Mouse (Mus musculus): ENCODE data around the gene Aimp2.

The Aimp2 gene

DNA sequence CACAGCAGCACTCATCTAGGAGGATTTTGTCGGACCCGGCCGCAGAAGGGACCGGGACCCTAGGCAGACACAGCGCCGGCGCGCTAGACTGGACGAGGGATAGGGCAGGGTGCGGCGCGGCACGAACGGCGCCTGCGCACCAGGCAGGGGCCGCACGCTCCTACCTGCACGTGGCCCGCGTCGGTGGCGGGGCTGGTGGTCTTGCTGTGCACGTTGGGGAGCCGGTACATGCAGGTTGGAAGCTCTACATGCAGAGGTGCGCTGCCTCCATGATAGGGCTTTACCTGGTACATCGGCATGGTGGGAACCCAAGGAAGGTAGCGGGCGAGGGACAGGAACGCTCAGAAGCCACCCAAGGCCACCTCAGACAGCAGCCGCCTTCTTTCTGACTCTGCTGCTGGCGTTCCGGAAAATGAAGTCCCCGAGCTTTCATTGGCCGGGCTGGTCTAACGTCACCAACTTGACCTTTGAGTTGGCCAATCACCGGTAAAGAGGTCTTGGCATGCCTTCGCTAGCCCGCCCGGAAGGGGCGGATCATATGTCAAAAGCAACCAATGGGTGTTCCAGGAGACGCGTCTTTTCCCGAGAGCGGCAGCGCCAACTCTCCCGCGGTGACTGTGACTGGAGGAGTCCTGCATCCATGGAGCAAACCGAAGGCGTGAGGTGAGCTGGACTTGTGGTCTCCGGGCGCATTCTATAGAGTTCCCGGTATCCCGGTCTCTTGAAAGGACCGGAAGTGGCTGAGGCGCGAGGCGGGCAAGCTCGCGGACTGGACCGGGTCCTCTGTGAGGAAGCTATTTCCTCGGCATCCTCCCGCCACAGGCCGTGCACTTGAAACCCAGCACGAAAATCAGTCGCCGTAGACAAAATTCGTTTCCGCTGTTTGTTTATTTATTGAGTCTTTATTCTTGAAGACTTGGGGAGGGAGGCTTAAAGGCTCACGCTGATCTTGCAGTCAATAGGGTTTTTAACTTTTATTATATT, at the start of gene Aimp2, which contains the start of gene Pms2:
Gene Aimp2, minus strand, starts transcription at position 431 of the 984 bp plus-strand sequence.
Gene Pms2, plus strand, starts transcription at position 548 of the 984 bp plus-strand sequence.
- DNase-seq (ENCODE audit: low spot score): peak; percentile 98

DNA sequence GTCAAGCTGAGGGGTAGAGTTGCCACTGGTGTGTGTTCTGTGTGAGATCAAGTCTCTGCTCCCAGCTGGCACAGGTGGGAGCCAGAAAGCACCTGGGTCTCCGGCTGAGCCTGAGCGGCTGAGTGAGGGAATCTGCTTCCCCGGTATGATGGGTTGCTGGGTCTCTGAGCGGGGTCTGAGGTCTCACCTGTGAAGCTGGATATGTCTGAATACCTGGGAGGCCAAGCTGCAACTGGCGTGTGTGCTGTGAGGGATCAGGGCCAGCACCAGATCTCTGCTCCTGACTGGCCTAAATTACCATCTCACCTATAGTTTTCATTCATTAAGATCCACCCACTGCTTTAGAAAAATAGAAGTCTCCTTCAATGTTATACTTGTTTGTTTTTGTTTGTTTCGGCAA, 47.5 kb upstream of the Aimp2 start:
- no peak for DNase-seq (ENCODE audit: low spot score)

DNA sequence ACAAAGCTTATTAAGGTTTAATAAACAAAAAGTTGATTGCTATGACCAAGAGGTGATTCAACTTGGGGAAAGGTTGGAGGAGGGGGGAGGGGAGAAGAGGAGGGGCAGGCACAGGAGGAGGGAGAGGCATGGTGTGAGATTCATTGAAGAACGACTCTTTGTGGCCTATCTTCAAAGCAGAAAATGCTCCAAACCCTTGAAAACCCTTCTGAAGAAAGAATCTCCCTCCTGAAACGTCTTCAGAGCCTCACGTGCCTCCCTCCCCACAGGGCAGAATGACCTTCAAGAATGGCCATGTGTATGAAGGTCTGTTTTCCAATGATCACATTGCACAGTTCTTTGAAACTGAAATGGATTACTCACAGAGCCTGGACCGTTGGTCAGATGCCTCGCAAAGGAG, 40.4 kb upstream of the Aimp2 start:
- no peak for DNase-seq (ENCODE audit: low spot score)

DNA sequence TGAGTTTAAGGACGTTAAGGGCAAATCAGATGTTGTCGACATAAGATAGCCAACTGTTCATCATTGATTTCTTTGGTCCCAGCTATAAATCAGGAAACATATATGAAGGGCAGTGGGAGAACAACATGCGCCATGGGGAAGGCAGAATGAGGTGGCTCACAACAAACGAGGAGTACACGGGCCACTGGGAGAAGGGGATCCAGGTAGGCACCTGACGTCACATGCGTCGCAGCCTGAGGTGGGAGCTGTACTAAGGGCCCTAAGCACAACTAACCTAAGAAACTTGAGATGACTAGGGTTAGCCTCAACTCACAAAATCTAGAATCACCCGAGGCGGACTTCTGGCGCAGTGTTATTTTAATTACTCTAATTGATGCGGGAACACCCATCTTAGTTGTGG, 38.7 kb upstream of the Aimp2 start:
- DNase-seq (ENCODE audit: low spot score): no peak

DNA sequence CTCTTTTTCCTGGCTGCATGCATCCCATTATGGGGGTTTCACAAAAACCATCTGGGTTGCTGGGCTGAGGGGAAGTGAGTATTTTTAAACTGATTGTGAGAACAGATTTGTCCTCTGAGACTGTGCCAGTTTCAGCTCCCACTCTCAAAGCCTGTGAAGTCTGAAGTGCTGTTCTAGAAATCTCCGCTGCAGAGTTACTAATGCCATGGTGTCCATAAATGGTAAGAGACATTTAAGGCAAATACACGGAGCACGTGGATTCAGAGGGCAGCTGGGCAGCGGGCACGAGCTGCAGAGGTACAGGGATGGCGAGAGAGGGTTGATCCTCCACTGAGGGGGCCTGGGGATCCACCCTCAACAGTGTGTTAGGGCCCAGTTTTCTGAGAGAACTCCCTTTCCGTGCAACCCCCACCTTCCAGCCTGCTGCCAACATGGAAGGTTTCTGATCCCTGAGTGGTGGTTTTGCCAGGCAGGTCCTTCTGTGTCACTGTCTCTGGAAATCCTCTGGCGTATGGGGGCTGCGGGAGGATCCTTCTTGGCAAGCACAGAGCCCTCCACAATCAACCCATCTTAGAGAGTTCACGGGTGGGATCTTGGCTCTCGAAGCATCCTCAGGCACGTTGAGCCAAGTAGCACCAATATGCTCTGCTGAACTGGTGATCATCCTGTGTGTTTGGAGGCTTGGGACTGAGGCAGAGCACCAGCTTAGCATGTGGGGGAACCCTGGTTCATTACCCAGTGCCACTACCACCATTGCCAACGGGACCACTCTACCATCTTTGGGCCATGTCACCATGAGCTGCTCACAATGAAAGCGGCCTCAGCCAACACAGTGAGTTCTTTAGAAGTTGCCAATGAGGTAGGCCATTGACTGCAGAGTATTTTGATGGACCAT, 33.8 kb upstream of the Aimp2 start:
- peak; percentile 86 for DNase-seq (ENCODE audit: low spot score)

DNA sequence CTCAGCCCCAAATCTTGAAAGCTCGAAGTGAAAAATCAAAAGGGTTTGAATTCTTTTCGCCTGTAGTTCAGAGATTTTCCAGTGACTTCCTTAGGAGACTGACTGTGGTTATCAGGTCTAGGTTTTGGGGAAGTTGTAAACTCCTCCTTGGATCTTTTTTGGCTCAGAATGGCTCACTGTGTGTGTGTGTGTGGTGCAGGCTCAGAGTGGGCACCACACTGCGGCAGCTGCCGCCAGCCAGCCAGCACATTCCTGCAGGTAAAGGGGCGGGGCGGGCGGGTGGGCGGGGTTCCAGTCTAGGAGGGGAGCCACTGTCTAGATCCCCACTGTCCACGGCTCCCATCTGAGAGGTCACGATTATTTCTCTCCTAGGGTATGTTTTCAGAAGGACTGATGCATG, 31.9 kb upstream of the Aimp2 start:
- no peak for DNase-seq (ENCODE audit: low spot score)

DNA sequence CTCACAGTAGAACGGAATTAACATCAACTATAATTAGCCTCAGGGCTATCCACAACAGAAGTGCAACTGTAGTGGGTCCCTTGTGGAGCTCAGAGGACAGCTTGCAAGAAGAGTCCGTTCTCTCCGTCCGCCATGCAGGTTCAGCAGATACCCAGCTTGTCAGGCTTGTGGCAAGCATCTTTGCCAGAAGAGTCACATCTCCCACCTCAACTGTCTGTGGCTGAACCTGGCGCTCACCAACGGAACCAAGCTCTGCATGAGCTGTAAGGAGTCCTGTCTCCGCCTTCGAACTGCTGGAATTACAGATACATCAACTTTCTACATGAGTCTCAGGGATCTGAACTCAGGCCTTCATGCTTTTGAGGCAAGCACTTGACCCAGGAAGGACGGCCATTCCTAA, 26.5 kb upstream of the Aimp2 start:
- no peak for DNase-seq (ENCODE audit: low spot score)

DNA sequence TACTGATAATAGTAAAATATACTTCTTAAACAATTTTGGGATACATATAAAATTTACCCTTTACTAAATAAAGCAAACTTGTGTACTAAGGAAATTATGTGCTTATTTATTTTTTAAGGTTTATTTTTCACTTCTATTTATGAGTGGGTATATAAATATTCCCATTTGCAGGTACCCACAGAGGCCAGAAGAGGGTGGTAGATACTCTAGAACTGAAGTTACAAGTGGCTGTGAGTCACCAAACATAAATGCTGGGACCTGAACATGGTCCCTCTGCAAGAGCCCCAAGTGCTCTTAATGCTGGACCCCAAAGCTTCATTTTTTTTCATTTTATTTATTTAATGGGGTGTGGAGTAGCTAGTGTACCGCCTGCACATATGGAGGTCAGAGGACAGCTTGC, 24.2 kb upstream of the Aimp2 start:
- no peak for DNase-seq (ENCODE audit: low spot score)

DNA sequence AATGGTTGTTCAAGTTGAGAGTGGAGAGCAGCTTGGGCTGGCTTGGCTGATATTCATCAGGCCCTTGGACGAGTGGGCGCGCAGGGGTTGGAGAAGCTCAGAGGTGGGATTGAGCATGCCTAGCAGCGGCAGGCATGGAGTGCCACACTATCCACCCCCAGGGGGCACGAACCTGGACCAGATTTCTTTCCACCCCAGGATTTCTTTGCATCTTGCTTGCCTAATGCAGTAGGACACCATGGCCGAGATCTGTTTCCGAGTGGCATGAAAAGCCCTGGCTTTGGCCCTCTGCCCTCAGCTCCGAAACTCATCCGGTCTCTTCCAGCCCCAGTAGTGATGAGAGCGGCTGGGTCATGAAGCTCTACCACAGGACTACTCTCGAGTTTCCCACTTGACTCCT, 23.8 kb upstream of the Aimp2 start:
- no peak for DNase-seq (ENCODE audit: low spot score)

DNA sequence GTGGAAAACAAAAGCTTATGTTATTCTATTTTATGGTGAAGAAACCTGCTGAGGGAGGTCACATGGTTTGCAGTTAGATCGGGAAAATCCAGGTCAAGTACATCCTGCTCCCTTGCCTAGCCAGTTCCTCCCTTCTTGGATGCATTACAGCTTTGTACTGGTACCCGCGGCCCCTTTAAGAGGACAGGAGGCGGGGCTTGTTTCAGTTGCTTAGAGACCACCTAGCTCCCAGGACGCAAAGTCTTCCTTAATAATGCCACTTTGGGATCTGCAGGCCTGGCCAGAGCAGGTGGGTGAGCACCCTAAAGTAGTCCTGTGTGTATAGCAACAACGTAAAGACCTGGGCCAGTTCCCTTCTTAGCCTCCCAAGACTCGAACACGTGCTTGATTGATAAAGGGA, 23.2 kb upstream of the Aimp2 start, which contains the start of gene Rsph10b:
Gene Rsph10b, plus strand, starts transcription at position 205 of the 400 bp plus-strand sequence.
- no peak for DNase-seq (ENCODE audit: low spot score)

DNA sequence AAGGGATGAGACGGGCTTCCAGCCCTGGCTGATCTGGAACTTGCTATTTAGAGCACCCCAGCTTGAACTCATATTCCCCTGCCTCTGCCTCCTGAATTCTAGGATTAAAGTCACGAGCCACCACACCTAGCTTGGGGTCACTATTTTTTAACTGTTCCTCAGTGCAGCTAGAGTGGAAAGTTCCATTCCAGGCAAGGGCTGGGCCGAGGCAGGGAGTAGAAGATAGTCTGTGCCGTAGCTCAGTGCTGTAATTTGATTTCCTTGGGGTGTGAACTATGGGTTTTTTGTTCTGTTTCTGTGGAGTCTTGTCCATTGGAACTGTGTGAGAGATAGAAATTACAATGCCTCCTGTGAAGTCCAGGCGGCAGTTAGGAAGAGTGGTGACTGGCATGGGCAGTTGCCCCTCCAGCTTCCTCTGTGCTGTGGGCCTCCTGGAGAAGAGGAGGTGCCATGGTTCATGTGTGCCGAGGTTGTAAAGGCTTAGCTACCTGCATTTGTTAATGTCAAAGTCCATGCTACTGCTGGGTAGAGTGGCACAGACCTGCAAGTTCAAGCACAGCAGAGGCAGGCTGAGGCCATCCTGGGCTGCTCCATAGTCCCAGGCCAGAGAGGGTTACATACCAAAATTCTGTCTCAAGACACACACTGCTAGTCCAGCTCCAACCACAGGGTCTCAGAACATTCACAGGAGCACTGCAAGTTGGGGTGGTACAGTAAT, 22.4 kb upstream of the Aimp2 start:
- no peak for DNase-seq (ENCODE audit: low spot score)

DNA sequence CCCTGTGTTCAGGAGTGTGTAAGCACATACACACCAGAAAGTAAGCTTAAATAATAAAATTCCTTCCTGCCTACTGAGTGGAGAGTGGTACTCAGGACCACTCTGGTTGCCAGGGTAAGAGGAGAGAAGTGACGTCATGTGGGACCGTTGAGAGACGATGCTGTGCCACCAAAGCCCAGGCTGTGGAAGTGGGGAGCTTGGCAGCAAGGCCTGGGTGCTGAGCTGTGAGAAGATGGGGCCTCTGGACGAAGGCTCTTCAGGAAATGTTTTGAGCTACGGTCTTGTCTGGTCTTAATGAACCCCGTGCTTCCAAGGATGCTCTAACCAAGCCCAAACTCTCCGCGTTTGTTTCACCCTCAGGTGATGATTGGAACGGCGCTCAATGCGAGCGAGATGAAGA, 21.0 kb upstream of the Aimp2 start:
- DNase-seq (ENCODE audit: low spot score): no peak

DNA sequence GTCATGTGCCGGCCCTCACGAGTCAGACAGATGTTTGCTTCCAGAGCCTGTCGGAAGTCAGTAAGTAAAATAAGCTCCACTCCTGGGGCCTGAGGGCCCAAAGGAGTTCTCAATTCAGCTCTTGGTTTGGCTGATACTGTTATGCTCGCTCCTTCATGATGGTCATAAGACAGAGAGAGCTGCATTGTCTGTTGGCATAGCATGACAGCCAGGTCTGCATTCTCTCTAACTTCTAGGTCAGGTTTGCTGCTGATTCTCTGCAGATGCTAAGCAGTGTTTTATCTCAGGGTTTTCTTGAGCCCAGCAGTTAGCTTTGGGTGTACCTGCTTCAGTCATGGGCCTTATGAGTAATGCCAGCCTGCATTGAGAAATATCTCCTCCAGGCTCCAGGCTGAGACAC, 19.6 kb upstream of the Aimp2 start:
- DNase-seq (ENCODE audit: low spot score): no peak

DNA sequence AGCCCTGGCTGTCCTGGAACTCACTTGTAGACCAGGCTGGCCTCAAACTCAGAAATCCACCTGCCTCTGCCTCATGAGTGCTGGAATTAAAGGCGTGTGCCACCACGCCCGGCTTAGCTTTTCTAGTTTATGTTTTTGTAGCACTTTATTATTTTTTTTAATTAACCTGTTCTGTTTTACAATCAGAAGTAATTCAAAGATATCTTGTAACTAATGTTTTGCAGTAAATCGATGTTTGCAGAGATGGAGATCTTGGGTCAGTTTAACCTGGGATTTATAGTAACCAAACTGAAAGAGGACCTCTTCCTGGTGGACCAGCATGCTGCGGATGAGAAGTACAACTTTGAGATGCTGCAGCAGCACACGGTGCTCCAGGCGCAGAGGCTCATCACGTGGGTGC, 18.2 kb upstream of the Aimp2 start, which contains the start of gene Gm42421:
Gene Gm42421, plus strand, starts transcription at position 301 of the 400 bp plus-strand sequence.
- DNase-seq (ENCODE audit: low spot score): no peak

DNA sequence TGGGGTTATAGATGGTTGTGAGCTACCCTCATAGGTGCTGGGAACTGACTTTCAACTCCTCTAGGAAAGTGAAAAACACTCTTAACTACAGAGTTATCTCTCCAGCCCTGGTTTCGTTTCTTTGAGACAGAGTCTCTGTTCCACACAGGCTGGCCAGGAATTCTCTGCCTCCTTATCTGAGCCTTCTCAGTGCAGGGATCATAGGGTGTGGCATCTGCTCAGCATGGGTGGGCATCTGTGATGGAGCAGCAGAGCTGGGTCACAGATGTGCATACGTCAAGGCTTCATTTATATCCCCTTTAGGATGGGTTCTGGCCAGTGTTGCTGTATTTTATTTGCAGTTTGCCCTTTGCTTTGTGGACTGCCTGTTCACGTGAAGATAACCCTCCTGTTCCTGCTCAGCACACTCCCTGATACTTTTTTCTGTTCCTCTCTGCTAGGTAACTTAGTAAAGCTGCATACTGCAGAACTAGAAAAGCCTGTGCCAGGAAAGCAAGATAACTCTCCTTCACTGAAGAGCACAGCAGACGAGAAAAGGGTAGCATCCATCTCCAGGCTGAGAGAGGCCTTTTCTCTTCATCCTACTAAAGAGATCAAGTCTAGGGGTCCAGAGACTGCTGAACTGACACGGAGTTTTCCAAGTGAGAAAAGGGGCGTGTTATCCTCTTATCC, 15.3 kb upstream of the Aimp2 start:
- DNase-seq (ENCODE audit: low spot score): no peak

DNA sequence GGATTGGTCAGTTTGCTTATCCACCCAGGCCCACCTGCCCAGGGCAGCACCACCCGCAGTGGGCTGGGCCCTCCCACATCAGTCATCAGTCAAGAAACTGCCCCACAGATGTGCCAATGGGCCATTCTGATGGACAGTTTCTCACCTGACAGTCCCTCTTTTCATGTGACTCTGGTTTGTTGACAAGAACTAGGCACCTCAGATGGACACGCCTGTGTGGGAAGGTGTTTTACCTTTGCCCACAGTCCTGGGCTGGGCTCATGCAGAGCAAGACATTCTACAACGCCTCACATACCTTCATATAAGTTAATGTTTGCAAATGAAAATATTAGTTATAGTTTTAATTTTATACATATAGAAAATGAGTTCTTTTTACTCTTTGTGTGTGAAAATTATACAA, 8.5 kb upstream of the Aimp2 start:
- DNase-seq (ENCODE audit: low spot score): no peak

DNA sequence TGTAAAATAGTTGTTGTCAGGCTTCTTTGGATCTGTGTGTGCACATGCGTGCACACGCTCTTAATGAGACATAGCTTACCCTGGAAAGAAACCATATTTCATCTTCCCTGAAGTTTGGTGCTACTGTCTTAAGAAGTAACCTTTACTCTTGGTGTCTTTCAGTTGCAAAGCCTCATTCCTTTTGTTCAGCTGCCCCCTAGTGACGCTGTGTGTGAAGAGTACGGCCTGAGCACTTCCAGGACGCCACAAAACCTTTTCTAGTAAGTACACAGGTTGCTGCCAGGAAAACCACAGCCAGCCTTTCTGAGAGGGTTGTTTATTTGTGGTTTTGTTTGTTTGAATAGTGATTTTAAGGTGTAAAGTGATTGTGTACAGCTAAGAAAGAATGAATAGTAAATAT, 7.8 kb upstream of the Aimp2 start:
- DNase-seq (ENCODE audit: low spot score): no peak

DNA sequence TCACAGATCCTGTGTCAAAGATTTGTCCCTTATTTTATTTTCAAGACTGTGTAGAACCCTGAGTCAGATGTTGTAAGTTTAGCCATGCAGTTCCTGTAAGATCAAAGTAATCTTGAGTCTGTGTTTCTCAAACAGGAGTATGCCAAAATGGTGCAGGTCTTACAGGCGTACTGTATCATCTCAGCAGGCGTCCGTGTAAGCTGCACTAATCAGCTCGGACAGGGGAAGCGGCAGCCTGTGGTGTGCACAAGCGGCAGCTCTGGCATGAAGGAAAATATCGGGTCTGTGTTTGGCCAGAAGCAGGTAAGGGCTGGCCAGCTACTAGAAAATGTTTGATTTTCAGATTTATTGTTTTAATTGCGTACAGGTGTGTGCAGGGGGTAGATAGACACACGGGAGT, 6.6 kb upstream of the Aimp2 start:
- DNase-seq (ENCODE audit: low spot score): no peak

DNA sequence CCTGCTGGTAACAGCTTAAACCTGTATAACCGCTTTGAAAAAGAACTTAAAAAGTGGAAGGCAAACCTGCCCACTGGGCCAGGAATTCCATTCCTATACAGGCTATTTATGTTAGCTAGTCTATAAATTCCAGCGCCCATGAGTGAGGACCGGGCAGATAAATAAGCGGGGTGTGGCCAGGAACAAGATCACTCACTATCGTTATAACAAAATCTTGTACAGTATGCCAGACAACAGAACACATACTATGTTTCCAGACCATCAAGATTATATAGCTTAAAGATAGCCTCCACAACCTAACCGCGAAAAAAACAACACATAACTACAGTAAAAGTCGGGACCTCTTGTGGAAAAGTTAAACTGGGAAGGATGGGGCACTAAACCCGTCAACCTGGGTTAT, 721 bp downstream of the Aimp2 start:
- no peak for DNase-seq (ENCODE audit: low spot score)

DNA sequence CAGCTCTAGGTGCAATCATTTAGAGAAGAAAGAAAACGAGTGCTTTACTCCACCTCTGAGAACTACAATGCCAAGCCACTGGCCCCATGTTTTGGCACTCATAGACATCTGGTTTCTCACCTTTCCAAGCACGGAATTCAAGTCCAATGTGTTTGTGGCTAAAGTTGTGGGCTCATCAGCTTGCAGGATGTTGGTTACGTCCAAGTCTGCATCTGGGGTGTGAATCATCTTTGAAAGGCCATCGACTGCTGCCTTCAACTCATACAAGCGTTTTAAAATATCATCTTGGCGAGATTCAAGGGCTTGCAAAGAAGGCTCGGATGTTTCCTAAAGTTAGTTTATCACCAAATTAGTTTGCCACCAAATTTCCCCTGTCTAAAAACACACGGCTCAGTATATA, 3.2 kb downstream of the Aimp2 start:
- no peak for DNase-seq (ENCODE audit: low spot score)

DNA sequence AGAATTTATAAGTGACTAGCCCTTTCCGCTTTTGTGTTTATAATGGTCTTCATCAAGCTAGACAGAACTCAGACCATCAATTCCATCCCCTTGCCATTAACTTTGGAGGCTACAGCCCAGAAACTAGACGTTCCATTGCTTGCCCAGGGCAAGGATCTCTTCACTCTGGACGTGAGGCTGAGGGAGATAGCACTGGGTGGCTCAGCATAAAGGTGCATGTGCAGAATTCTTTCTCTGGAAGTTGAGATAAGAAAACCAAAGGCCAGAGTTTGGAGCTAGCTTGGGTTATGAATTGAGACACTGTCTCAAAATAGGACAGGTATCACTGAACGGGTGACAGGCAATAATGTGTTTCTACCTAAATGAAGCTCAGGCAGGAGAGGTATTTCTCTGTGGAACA, 5.8 kb downstream of the Aimp2 start:
- DNase-seq (ENCODE audit: low spot score): no peak

All from layer of hippocampus, adult 9-10 months (tissue).